Mouse (Mus musculus) G1E (cell line): ENCODE results near the gene 4930558K02Rik.

Experiments used
- CTCF ChIP-seq: IDR thresholded peaks from 2 replicates; pipeline ENCODE4 v1.5.1; 2012; ENCODE audit warnings: low read depth, low read length, inconsistent platforms, mixed read lengths
- TAL1 ChIP-seq: conservative IDR thresholded peaks from 2 replicates; pipeline ENCODE4 v1.6.1; 2012; ENCODE audit warnings: low read depth, low read length, inconsistent platforms, mixed read lengths

DNA sequence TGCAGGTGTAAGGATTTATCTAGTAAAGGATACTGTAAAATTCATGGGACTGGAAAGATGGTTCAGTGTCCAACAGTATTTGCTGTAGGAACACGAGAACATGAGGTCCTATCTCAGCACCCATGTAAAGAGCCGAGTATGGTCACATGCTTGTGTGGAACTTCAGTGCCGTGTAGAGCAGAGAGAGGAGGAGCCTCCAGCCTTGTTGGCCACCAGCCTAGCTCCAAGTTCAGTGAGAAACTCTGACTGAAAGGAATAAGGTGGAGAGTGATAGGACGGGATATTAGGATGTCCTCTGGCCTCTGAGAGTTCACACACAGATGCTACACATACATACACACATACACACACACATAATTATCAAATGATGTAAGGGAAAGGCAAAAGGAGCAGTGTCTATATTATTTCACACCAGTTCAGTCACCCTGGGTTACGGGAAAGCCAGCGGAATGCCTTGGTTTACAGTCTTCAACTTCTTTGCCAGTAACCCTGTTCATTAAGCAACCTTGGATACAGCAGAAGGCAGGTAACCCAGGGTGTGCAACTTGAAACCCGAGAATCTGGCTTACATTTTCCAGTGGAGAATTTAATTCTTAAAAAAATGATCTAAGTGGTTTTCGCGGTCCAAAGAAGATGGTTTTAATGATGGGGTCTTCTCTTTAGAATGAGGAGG, 1.3 kb upstream of the 4930558K02Rik start:
- TF ChIP-seq TAL1 (no peak), CTCF (no peak)
